Mouse (Mus musculus) frontal cortex, postnatal 10 days (tissue): ENCODE measurements around the gene Dlg2.

Source experiments
- DNase-seq, 2 experiments: peaks; one replicate each; pipeline ENCODE4 v3.0.0; 2022; ENCODE audit warnings: low spot score in 2 of 2, mixed read lengths in 1 of 2

Dlg2 gene

DNA sequence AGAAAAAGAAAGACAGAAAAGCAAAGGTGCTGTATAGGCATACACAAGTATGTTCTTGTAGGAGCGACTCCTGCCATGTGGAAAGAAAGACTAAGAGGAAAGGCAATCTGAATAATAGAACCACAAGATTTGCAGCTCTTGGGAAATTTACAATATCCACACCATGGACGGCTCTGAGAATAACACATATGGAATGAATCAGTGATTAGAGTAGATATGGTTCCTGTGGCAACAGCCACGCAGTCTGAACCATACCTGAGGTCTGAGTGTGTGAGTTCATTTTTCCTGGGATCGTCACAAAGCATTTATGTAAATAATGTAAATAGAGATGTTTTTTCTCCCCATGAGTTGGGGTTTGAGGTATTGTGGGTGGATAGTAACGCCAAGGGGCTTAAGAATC, 1247.9 kb downstream of the Dlg2 start:
- no peak for DNase-seq

- DNase-seq = no peak
These were observed 1264.3 kb downstream of the Dlg2 start for GRCm38 (mm10) chr7:91740748-91741147.

DNA sequence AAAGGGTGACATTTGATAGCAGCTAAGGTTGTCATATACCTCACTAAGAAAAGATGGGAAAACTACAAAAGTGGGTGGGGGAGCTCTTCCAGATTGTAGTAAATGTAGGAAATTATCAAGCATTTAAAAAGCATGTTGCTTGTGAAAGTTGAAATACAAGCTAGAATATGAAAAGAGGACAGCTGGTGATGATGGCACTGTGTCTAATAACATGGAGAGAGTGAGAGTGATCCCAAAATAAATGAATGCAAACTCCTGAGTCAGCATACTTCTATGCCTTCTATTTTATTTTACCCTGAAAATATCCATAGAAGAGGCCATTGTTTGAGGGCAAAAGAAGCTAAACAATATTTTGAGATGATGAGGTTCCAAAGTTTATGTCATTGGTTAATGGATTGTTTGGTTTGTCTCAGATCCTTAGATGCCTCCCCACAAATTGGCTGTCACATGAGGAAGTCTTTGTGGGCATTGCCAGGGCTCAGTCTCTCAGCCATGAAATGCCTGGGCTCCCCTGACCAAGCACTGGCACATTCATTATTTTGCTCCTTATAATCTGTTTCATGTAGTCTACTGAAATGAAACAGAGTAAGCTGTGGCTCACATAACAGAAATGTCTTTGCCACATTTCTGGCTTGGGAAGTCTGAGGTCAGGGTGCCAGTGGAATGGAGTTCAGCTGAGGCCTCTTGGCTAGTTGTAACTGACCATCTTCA, 1276.8 kb downstream of the Dlg2 start:
- DNase-seq = no peak

GRCm38 (mm10) chr7:91767648-91768047, 1291.2 kb downstream of the Dlg2 start:
- no peak for DNase-seq

DNA sequence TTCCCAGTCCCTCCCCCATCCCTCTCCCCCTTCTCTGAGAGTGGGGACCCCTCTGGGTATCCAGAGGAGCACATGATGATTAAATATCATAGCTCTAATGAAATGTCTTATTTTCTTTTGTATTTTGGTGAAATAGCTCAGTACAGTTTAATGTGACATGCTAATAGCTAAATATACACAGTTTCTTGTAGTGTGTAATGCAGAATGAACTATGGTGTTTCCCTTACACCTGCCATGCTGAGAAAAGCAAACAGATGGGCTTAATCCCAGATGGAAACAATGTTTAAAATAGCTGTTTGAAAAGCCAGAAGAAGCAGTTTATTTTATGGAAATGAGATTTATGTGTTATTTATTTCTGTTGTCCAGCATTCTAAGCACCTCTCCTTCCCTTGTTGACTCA, 1302.2 kb downstream of the Dlg2 start:
- no peak for DNase-seq

DNA sequence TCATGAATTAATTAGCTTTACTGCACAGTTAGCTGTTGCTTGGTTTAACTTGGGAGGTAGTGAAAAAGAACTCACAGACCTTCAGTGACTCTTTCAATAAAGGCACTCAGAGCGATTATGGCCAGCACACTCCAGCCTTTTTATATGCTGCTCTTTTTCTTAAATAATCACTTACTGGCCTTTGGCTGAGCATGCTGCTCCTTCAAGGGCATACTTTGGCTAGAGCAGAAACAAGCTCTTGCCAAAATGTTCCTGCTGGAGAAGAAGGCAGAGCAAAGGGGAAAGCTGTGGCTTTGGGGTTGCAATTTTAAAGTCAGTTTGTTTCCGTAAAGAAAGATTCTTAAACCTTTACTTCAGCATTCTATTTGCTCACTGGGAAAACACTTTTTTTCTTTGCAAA, 1308.1 kb downstream of the Dlg2 start:
- DNase-seq = no peak

- no peak for DNase-seq
These were observed 1309.0 kb downstream of the Dlg2 start for GRCm38 (mm10) chr7:91785445-91785844.

GRCm38 (mm10) chr7:91785871-91786270, 1309.4 kb downstream of the Dlg2 start:
- DNase-seq = no peak

GRCm38 (mm10) chr7:91790949-91791564, 1314.6 kb downstream of the Dlg2 start:
- no peak for DNase-seq

DNA sequence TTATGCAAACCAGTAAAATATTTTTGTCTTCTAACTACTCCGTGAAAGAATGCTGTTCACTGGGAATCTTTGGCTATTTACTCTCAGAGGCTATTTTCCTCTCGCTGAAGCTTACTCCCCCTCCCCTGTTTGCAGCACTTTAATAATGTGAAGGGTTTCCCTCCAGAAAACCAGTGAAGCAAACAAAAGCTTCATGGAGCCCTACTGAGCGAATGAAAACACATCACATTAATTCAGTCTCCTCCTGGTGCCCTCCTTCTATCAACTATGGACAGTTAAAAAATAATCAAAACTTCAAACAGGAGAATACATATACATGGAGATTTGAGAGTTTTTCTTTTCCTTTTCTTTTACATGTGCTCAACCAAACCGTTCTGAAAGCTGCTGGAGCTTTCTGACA, 1330.2 kb downstream of the Dlg2 start:
- no peak for DNase-seq

DNA sequence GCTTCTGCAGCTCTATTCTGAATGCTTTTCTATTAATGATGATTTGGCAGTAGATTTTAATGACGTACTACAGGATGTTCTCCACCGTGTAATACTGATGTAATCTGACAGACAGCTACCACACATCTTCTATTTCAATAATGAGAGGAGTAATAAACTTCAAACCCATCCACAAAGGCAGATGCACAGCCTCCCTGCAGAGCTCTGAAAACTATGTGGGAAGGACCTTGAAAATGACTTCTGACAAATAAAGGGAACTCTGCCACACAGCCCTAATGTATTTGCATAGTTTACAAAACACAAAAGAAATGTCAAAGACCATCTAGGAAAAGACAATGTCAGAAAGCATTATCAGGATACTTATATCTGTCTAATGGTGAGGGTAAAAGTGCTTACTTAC, 1334.3 kb downstream of the Dlg2 start:
- no peak for DNase-seq

- no peak for DNase-seq
These were observed 1341.5 kb downstream of the Dlg2 start for GRCm38 (mm10) chr7:91818004-91818403.

DNA sequence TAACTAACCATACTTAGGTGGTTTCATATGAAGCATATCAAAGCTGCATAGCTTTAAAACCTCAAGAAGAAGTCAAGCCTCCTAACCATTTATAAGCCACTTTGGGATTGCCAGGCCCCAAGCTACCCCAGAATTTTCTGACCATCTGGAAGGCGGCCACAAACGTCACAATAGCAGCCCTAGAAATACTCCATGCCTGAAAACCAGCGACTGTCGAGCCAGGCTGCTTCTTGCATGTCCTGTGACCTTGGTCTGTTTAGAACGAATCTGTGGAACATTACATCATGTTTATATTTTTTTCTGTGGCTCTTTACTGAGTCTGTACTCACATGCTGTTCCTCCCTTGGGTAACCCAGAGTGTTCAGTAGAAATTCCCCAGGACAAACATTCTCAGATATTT, 1355.7 kb downstream of the Dlg2 start:
- no peak for DNase-seq

DNA sequence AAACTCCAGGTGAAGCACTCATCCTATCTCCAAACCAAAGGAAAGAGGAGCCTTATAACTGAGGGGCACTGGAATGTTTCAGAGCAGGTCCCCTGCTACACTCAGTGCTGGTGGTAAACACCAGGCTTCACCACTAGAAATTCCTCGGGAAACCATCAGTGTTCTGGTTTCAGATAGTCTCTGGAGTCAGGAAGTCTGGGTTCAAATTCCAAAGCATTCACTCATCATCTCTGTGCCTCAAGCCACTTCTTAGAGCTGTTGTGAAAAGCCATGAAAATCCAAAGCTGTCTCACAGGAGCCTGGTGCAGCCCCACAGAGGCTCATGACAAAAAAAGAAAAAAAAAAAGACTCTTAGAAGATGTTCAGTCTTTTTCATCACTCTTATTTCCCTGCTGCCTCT, 1369.3 kb downstream of the Dlg2 start:
- no peak for DNase-seq

DNA sequence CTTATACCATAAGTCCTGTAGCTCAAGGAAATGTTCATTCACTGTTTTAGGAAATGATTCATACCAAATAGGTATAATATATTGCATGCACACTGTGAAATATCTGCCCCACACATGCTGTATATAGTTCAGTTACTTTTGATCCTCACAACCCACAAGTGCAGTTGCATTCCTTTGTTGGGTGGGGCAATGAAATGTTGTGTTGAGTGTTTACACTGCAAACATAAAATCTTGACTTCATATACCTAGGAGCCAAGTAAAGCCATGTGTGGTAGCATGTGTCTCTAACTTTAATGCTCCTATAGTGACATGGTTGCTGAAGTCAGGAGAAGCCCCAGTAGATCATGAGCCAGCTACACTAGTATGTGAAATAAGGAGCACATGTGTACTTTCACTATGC, 1372.9 kb downstream of the Dlg2 start:
- no peak for DNase-seq

DNA sequence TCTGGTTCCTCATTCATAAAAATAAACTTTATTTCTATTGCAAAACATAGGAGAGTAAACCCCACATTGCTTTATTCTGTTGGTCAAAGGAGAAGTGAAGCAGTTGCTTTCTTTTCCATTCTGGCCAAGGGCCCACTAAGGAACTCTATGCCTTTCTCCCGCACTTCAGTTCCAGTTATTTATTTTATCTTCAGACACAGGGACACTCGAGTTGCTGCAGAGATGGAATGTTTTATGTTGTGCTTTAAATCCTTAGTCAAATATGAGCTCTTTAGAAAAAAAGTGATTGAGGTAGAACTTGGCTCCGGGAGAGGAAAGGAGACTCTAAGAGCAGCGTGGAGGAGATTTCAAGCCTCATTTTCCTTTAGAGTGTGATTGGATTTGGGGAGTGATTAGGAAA, 1377.2 kb downstream of the Dlg2 start:
- DNase-seq = no peak

DNA sequence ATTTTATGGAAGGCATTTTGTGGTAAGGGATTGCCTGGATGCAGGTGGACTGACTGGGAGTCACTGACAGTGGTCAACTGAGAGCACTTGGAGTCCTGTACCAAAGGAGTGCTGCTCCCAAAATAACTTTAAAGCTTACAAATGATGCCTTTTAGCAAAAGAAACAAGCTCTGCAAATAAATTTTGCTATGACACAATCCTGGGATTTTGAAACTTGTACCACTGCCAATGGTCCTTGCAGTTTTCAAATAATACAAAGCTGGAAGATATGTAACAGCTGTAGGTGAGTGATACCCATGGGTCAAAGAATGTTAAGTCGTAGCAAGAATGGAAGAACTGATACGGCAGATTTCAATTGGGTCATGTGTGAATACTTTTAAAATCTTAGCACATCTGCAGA, 1380.5 kb downstream of the Dlg2 start:
- DNase-seq = no peak

GRCm38 (mm10) chr7:91862806-91863531, 1386.5 kb downstream of the Dlg2 start:
- no peak for DNase-seq

GRCm38 (mm10) chr7:91868919-91869318, 1392.4 kb downstream of the Dlg2 start:
- DNase-seq = no peak

GRCm38 (mm10) chr7:91876831-91877230, 1400.4 kb downstream of the Dlg2 start:
- DNase-seq = no peak

- DNase-seq = no peak
These were observed 1401.3 kb downstream of the Dlg2 start for GRCm38 (mm10) chr7:91877804-91878203.

- no peak for DNase-seq
These were observed 1409.9 kb downstream of the Dlg2 start for GRCm38 (mm10) chr7:91886336-91886735.

GRCm38 (mm10) chr7:91893991-91894390, 1417.5 kb downstream of the Dlg2 start:
- no peak for DNase-seq
